Comparison of ENCODE assay signal across 32 mouse cellular contexts in the genomic region with DNA sequence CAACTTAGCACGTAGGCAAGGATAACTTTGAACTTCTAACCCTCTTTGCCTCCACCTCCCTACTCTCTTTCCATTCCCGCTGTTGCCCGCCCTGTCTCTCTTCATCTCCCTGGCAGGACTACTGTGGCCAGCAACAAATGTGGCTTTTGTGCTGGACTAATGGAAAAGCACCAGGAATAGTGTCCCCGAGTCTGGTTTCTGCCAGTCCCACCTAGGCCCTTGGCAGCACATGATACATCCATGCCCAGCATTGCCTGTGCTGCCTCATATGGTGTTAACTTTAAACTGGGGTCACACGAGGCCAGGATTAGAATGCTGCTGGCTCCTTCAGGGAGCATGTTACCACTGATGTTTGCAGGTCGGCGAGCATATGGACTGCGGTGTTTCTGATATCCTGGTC.
"Had no signal": no experiment of that assay in that cellular context is flagged by ENCODE, and none has a peak within 500 bp of the region (broad histone marks: within the 10 kb centered on the region; RNA-seq: fewer than 3 reads in every experiment).

No protein-coding gene starts in this region.

- DNase-seq: left cerebral cortex, postnatal 4 days; liver; liver, embryonic 13.5 days; liver, postnatal 0 days; lung, adult 18-20 months; lung, adult 2 months; lung, embryonic 14.5 days; lung, postnatal 10 days; lung, postnatal 14 days; lung, postnatal 36 days; lung, postnatal 4 days; midbrain, embryonic 14.5 days had no signal

- H3K9ac ChIP-seq: limb, embryonic 12.5 days; limb, embryonic 13.5 days; limb, embryonic 15.5 days; liver, embryonic 12.5 days; liver, embryonic 13.5 days; liver, embryonic 14.5 days; liver, embryonic 15.5 days; liver, postnatal 0 days; lung, embryonic 14.5 days; lung, embryonic 15.5 days; midbrain, embryonic 12.5 days; midbrain, embryonic 13.5 days; midbrain, embryonic 15.5 days; neural tube, embryonic 12.5 days had no signal

- H3K27me3 ChIP-seq: limb, embryonic 12.5 days; limb, embryonic 13.5 days; limb, embryonic 15.5 days; liver, embryonic 12.5 days; liver, embryonic 13.5 days; liver, embryonic 15.5 days; lung, embryonic 15.5 days; megakaryocyte, embryonic 14.5 days; midbrain, embryonic 12.5 days; midbrain, embryonic 13.5 days; midbrain, embryonic 15.5 days; neural tube, embryonic 12.5 days had no signal

- H3K4me1 ChIP-seq: liver, embryonic 12.5 days; liver, embryonic 13.5 days; liver, embryonic 15.5 days; lung, embryonic 15.5 days; megakaryocyte, embryonic 14.5 days; midbrain, embryonic 12.5 days; midbrain, embryonic 15.5 days; neural tube, embryonic 12.5 days had no signal

- H3K4me3 ChIP-seq: limb, embryonic 10.5 days; limb, embryonic 12.5 days; limb, embryonic 13.5 days; limb, embryonic 15.5 days; liver, embryonic 12.5 days; liver, embryonic 13.5 days; liver, embryonic 15.5 days; lung, embryonic 15.5 days; megakaryocyte, embryonic 14.5 days; midbrain, embryonic 10.5 days; midbrain, embryonic 12.5 days; midbrain, embryonic 13.5 days; midbrain, embryonic 15.5 days; myocyte; neural tube, embryonic 12.5 days had no signal

- H3K27ac ChIP-seq: limb, embryonic 10.5 days; limb, embryonic 12.5 days; limb, embryonic 13.5 days; limb, embryonic 15.5 days; liver, embryonic 12.5 days; liver, embryonic 13.5 days; liver, embryonic 14.5 days; liver, embryonic 15.5 days; lung, embryonic 15.5 days; macrophage; midbrain, embryonic 10.5 days; midbrain, embryonic 12.5 days; midbrain, embryonic 13.5 days; midbrain, embryonic 15.5 days; neural tube, embryonic 12.5 days had no signal

- H3K36me3 ChIP-seq: limb, embryonic 10.5 days; limb, embryonic 12.5 days; limb, embryonic 13.5 days; limb, embryonic 15.5 days; liver, embryonic 12.5 days; liver, embryonic 13.5 days; liver, embryonic 15.5 days; lung, embryonic 15.5 days; midbrain, embryonic 10.5 days; midbrain, embryonic 12.5 days; midbrain, embryonic 13.5 days; midbrain, embryonic 15.5 days; neural tube, embryonic 12.5 days had no signal

- H3K9me3 ChIP-seq: limb, embryonic 10.5 days; limb, embryonic 12.5 days; limb, embryonic 13.5 days; limb, embryonic 15.5 days; liver, embryonic 12.5 days; liver, embryonic 13.5 days; liver, embryonic 15.5 days; lung, embryonic 15.5 days; midbrain, embryonic 10.5 days; midbrain, embryonic 12.5 days; midbrain, embryonic 13.5 days; midbrain, embryonic 15.5 days; neural tube, embryonic 12.5 days had no signal

- ATAC-seq: liver, embryonic 12.5 days; liver, postnatal 0 days; lung, postnatal 0 days; midbrain, embryonic 13.5 days; midbrain, embryonic 15.5 days; midbrain, embryonic 16.5 days had no signal

- H3K4me2 ChIP-seq: limb, embryonic 12.5 days; limb, embryonic 13.5 days; limb, embryonic 15.5 days; liver, embryonic 11.5 days; liver, embryonic 12.5 days; liver, embryonic 13.5 days; liver, embryonic 15.5 days; lung, embryonic 14.5 days; lung, embryonic 15.5 days; midbrain, embryonic 11.5 days; midbrain, embryonic 12.5 days; midbrain, embryonic 13.5 days; midbrain, embryonic 15.5 days; neural tube, embryonic 12.5 days had no signal
